Mouse (Mus musculus): Measurements from ENCODE around the gene 1700016H13Rik. TPM values are rescaled to one million over a fixed set of nuclear protein-coding genes. Genes with fewer than 3 reads are reported as not detected.

The 1700016H13Rik gene
- total RNA-seq, 4 experiments from 2014 or later = not detected

GRCm38 (mm10) chr5:103671858-103672257 lies 16.0 kb upstream of the 1700016H13Rik start:
- no peak for DNase-seq

DNA sequence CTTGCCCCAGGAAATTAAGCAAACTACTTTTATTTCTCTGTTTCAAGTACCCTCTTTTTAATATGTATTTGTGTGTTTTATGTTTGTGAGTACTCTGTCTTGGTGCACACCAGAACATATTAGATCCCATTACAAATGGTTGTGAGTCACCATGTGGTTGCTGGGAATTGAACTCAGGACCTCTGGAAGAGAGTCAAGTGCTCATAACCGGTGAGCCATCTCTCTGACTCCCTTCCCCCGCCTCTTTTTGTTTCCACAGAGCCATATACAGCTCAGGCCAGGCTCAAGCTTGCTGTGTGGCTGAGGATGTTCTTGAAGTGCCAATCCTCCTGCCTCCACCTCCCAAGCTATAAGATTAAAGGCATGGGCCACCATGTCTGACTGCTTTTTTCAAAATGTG lies 10.1 kb upstream of the 1700016H13Rik start:
- DNase-seq = no peak

DNA sequence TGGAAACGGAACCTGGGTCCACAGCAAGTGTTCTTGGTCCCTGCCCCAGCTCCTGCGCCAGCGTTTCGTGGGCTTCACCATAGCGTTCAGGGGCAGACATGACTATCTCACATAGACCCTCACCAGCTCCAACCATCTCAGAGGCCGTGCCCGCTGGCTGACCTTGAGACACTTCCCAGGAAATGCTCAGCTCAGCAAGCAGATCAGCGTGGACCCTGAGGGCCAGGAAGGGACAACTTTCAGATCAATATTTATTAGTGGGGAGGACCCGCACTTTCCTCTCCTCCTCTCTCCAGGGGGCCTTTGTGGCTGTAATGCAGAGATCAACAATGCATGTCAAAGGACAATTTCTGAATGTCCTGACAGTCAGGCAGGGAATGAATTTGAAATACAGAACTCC lies 9.1 kb upstream of the 1700016H13Rik start:
- DNase-seq = no peak

- no peak for DNase-seq
Measured at GRCm38 (mm10) chr5:103659571-103659970, 3.8 kb upstream of the 1700016H13Rik start.

DNA sequence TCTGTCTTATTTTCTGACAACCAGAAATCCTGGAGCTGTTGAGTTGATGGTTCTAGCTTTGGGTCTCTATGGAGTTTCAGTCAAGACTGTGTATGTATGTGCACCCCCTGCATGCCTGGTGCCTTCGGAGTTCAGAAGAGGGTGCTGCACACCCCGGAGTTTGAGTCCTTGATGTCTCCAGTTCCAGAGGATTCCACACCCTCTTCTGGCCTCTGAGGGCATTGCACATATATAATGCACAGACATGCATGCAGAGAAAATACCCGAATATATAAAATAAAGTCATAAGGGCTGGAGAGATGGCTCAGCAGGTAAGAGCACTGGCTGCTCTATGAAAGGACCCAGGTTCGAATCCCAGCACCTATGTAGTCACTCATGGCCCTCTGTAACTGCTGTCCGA lies 3.1 kb upstream of the 1700016H13Rik start:
- DNase-seq = no peak

- DNase-seq = no peak
Measured at GRCm38 (mm10) chr5:103654780-103655179, 1.0 kb downstream of the 1700016H13Rik start.

DNA sequence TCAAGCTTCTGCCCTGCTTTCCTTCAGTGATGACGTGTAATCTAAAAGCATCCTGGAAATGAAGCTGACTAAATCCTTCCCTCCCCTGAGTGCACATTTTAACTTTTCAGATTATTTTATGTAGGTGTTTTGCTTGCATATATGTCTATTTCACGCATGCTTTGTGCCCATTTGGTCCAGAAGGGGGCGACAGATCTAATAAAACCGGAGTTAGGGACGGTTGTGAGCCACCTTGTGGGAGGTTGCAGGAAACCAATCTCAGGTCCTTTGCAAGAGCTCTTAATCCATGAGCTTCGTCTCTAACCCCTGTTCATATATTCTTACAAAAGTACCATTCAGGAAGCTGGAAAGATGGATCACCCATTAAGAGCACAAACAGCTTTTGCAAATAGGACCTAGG lies 1.6 kb downstream of the 1700016H13Rik start:
- no peak for DNase-seq

DNA sequence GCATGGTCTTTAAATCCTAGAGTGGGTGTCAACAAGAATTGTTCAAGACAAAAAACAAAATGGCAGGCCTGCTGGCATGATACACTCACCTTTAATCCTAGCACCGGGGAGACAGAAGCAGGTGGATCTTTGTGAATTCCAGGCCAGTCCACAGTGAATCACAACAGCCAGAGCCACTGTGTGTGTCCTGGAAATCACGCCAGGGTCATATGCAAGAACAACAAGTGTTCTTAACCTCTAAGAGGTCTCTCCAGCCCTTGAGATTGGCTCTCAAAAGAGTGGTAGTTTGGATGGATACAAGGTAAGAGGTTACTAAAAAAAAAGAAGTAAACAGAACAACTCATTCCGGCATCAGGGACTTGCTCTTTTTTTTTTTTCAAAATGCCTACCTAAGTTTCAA lies 8.5 kb downstream of the 1700016H13Rik start:
- no peak for DNase-seq

GRCm38 (mm10) chr5:103644167-103644566 lies 11.6 kb downstream of the 1700016H13Rik start:
- DNase-seq = no peak

- DNase-seq = no peak
Measured at GRCm38 (mm10) chr5:103637162-103637561, 18.6 kb downstream of the 1700016H13Rik start.

DNA sequence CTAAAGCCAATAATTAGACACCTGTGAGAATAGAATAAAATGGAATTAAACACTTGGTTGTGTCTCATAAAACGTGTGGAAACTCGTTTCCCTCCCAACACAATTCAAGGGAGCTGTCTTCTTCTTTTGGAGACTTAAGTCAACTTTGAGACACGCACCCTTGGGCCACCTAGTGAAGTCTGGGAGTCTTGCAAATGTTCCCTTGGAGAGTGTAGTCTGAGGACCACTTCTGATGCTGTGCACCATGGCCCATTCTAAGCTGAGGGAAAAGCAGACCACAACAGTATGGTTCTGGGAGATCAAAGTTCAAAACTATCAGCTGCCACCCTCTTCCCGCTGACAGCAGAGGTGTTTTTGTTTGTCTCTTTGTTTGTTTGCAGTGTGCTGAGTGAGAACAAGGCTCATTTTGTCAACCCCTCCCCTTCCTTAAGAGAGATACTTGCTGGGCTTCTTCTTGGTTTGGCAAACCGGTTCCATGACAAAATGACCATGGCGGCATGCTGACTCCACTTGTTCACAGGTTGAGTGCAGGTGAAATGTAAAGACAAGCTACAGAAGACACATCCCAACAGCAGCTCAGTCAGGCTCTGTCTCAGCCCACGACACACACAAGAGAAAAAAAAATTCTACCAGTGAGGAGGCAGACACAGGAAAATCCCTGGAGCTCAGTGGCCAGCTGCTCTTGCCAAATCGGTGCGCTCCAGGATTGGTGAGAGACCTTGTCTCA lies 25.8 kb downstream of the 1700016H13Rik start:
- DNase-seq = no peak

- peak; percentile 63 for DNase-seq
Measured at GRCm38 (mm10) chr5:103629111-103629764, 26.6 kb downstream of the 1700016H13Rik start, which contains the start of gene Slc10a6. Gene Slc10a6, minus strand, starts transcription at chr5:103629403.

DNA sequence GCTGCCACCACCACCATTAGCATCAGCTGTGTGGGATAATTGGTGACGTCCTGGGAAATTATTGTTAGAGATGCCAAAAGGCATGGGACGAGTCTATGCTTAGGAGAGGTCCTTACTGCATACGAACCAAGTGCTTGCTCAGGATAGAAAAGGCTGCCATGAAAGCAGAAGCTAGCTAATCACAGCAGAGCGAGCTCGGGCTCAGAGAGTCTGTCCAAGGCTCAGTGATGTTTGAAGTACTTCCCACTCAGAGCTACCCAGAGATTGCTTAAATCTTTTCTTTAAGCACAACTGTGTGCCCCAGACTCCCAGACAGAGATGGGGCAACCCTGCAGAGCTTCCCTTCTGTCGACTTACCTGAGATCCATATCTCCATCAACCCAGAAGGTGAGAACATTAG lies 27.3 kb downstream of the 1700016H13Rik start:
- DNase-seq = no peak

DNA sequence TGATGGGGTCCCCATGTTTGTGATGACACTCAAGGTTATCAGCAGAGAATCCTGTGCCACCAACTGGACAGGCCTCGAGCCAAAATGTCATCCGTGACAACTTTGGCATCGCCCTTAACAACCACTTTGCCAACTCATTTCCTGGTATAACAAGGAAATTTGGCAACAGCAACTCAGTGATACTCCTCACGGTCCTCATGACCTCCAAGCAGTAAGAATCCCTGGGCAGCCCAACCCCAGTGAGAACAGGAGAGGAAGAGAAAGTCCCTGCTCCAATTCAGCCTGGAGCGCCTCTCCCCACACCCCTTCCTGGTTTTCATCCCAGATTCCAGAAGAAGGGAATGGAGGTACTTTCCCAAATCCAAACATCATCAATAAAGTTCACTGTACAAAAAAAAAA lies 31.0 kb downstream of the 1700016H13Rik start:
- DNase-seq = no peak

- DNase-seq = no peak
Measured at GRCm38 (mm10) chr5:103622321-103622720, 33.5 kb downstream of the 1700016H13Rik start.

- DNase-seq = no peak
Measured at GRCm38 (mm10) chr5:103620301-103620973, 35.4 kb downstream of the 1700016H13Rik start.

DNA sequence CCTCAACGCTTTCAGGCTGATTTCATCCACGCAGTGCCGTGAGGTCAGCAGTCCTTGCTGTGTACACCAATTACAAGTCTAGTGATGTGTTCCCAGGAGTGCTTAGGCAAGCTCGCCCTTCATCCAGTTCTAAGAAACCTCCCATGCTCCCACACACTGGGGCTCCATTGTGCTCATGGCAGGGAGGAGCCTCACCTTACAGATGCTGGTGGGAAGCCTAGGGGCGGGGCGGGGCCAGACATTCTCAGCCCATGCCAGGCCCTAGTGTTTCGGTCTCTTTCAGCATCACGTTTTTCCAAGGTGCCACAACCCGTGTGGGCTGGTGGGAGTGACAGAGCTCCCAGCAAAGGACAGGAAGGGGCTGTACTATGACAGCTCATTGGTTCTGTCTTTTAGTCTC lies 38.6 kb downstream of the 1700016H13Rik start:
- no peak for DNase-seq

GRCm38 (mm10) chr5:103614356-103614755 lies 41.5 kb downstream of the 1700016H13Rik start:
- DNase-seq = no peak

- no peak for DNase-seq
Measured at GRCm38 (mm10) chr5:103612316-103612715, 43.5 kb downstream of the 1700016H13Rik start.

GRCm38 (mm10) chr5:103610856-103611472 lies 44.8 kb downstream of the 1700016H13Rik start:
- no peak for DNase-seq

DNA sequence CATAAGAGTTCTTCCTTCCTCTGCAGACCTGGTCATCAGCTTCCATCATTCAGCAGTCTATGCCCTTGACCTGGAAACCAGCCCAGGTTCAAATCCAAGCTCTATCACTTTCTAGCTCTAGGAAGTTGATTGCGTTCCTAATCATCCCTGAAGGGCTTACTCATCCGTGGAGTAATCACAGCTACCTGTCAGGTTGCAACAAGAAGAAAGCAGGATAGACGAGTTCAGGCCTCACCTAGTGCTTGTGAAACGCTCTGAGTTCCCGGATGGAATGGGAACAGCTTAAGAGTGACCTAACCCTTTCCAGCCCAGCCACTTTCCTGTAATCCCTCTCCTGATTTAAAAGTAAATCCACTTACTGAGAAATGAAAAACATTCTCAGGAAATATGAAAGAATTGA lies 45.7 kb downstream of the 1700016H13Rik start:
- DNase-seq = no peak

- DNase-seq = no peak
Measured at GRCm38 (mm10) chr5:103605707-103606106, 50.1 kb downstream of the 1700016H13Rik start.
